Mouse (Mus musculus) megakaryocyte, embryonic 14.5 days (primary cell): ENCODE measurements around the gene Pklr.

ENCODE experiments used
- FLI1 ChIP-seq: IDR thresholded peaks from 2 replicates; pipeline ENCODE4 v1.6.1; 2012; ENCODE audit warnings: low read length, inconsistent platforms, mixed read lengths
- GATA1 ChIP-seq: IDR thresholded peaks from 3 replicates; pipeline ENCODE4 v1.6.1; 2012; ENCODE audit warnings: mixed read lengths, low read length, inconsistent platforms, borderline replicate concordance

- no peak for TF ChIP-seq GATA1
- TF ChIP-seq FLI1 = no peak
Observed at GRCm38 (mm10) chr3:89179056-89179455, 43.1 kb downstream of the Pklr start.
